Comparison of ENCODE assay signal across 8 mouse cellular contexts in genomic region chr10:128378462-128378861, GRCm38 (mm10). TPM values are rescaled to one million over a fixed set of nuclear protein-coding genes. Genes with fewer than 3 reads are reported as not detected.
A peak's percentile ranks its signal among the peaks of the same experiment; 100 is the strongest.
DNase-seq lines count a peak whose midpoint lies in the region; ATAC-seq and TF ChIP-seq lines count a peak whose summit lies in the region.

No protein-coding gene starts in this region.

- H3K4me2 ChIP-seq in lung, embryonic 14.5 days = peak overlapping the region; percentile 84; the same call in 1 of the 2 replicates
- peak overlapping the region; percentile 75 for H3K4me2 ChIP-seq in embryonic facial prominence, embryonic 15.5 days (replicated peaks)
- peak overlapping the region; percentile 75 for H3K4me2 ChIP-seq in hindbrain, postnatal 0 days (ENCODE audit: low read depth, low read length)
- H3K4me2 ChIP-seq in neural tube, embryonic 14.5 days (ENCODE audit: low read depth, low read length) = peak overlapping the region; percentile 77

- TF ChIP-seq CTCF in lung, embryonic 14.5 days (IDR thresholded peaks at IDR 0.05; ENCODE audit: low read depth) = no peak
- no peak for TF ChIP-seq CTCF in hindbrain, postnatal 0 days (IDR thresholded peaks at IDR 0.05; ENCODE audit: low read depth)

- peak overlapping the region; percentile 99; the same call in 1 of the 2 replicates for H3K9ac ChIP-seq in lung, embryonic 14.5 days
- H3K9ac ChIP-seq in embryonic facial prominence, embryonic 15.5 days = peak overlapping the region; percentile 97
- peak overlapping the region; percentile 99; the same call in 1 of the 2 replicates for H3K9ac ChIP-seq in hindbrain, postnatal 0 days (replicated peaks; ENCODE audit: low read length)
- peak overlapping the region; percentile 98 for H3K9ac ChIP-seq in neural tube, embryonic 14.5 days (replicated peaks; ENCODE audit: low read depth, low read length)

- H3K27me3 ChIP-seq in lung, embryonic 14.5 days (ENCODE audit: insufficient read depth, low read length) = no peaks in the 10 kb centered on the region
- no peaks in the 10 kb centered on the region for H3K27me3 ChIP-seq in embryonic facial prominence, embryonic 15.5 days
- no peaks in the 10 kb centered on the region for H3K27me3 ChIP-seq in hindbrain, postnatal 0 days (ENCODE audit: insufficient read depth, low read length)
- no peaks in the 10 kb centered on the region; the same call in 1 of the 2 replicates for H3K27me3 ChIP-seq in neural tube, embryonic 14.5 days (ENCODE audit: control insufficient read depth, insufficient read depth, low read length)

- 58% methylated on average over 3 of the region's 3 CpGs for WGBS in lung, embryonic 14.5 days
- WGBS in embryonic facial prominence, embryonic 15.5 days = 40% methylated on average over 3 of the region's 3 CpGs
- 39% methylated on average over 3 of the region's 3 CpGs for WGBS in hindbrain, postnatal 0 days
- 35% methylated on average over 3 of the region's 3 CpGs for WGBS in neural tube, embryonic 14.5 days

- H3K9me3 ChIP-seq in lung, embryonic 14.5 days (ENCODE audit: low read depth, low read length) = no peaks in the 10 kb centered on the region
- no peaks in the 10 kb centered on the region for H3K9me3 ChIP-seq in embryonic facial prominence, embryonic 15.5 days (replicated peaks)
- H3K9me3 ChIP-seq in hindbrain, postnatal 0 days (ENCODE audit: low read length) = no peaks in the 10 kb centered on the region
- H3K9me3 ChIP-seq in neural tube, embryonic 14.5 days (ENCODE audit: control insufficient read depth, low read length) = no peaks in the 10 kb centered on the region

- no peak for DNase-seq in lung, embryonic 14.5 days
- DNase-seq in lung, postnatal 36 days = no peak
- no peak for DNase-seq in hindbrain, postnatal 0 days (ENCODE audit: low spot score)
- DNase-seq in thymus, postnatal 0 days (ENCODE audit: low spot score) = no peak
- no peak for DNase-seq in layer of hippocampus, adult 18-20 months (ENCODE audit: low spot score in 2 of 2)
- no peak for DNase-seq in cerebellum, adult 9-10 months

- H3K36me3 ChIP-seq in lung, embryonic 14.5 days (ENCODE audit: insufficient read depth) = peaks cover 51% of the 10 kb centered on the region
- peaks cover 50% of the 10 kb centered on the region for H3K36me3 ChIP-seq in embryonic facial prominence, embryonic 15.5 days
- H3K36me3 ChIP-seq in hindbrain, postnatal 0 days (ENCODE audit: insufficient read depth, low read length) = peaks cover 33% of the 10 kb centered on the region
- peaks cover 43% of the 10 kb centered on the region for H3K36me3 ChIP-seq in neural tube, embryonic 14.5 days (ENCODE audit: control insufficient read depth, insufficient read depth, low read length)

- no peak for ATAC-seq in lung, embryonic 14.5 days (ENCODE audit: insufficient read depth)
- no peak for ATAC-seq in embryonic facial prominence, embryonic 15.5 days (ENCODE audit: insufficient number of reproducible peaks, low FRiP score, low TSS enrichment, low read depth)
- no peak for ATAC-seq in hindbrain, postnatal 0 days
- no peak for ATAC-seq in neural tube, embryonic 14.5 days (ENCODE audit: low read depth)

- no peaks in the 10 kb centered on the region for H3K4me1 ChIP-seq in lung, embryonic 14.5 days (ENCODE audit: insufficient read depth)
- peaks cover 24% of the 10 kb centered on the region for H3K4me1 ChIP-seq in embryonic facial prominence, embryonic 15.5 days
- peaks cover 17% of the 10 kb centered on the region for H3K4me1 ChIP-seq in hindbrain, postnatal 0 days (ENCODE audit: insufficient read depth, low read length)
- H3K4me1 ChIP-seq in neural tube, embryonic 14.5 days (ENCODE audit: control insufficient read depth, insufficient read depth, low read length) = peaks cover 19% of the 10 kb centered on the region

- peak overlapping the region; percentile 97 for H3K4me3 ChIP-seq in lung, embryonic 14.5 days (ENCODE audit: low read depth, low read length)
- peak overlapping the region; percentile 89 for H3K4me3 ChIP-seq in embryonic facial prominence, embryonic 15.5 days (replicated peaks)
- H3K4me3 ChIP-seq in hindbrain, postnatal 0 days (ENCODE audit: low read length) = peak overlapping the region; percentile 96; the same call in 1 of the 2 replicates
- H3K4me3 ChIP-seq in neural tube, embryonic 14.5 days (ENCODE audit: low read depth, low read length) = peak overlapping the region; percentile 94

- no peak overlapping the region for H3K27ac ChIP-seq in lung, embryonic 14.5 days (ENCODE audit: low read depth)
- 0 out of 2 replicates have a peak overlapping the region, but pooled peaks have one; percentile 93 for H3K27ac ChIP-seq in embryonic facial prominence, embryonic 15.5 days (replicated peaks)
- peak overlapping the region; percentile 98 for H3K27ac ChIP-seq in hindbrain, postnatal 0 days
- peak overlapping the region; percentile 94; the same call in 1 of the 2 replicates for H3K27ac ChIP-seq in neural tube, embryonic 14.5 days (ENCODE audit: low read depth, low read length)

RNA-seq across cellular contexts. Expression of gene Ankrd52, which starts 1.5 kb away (rescaled TPM):
- 15.8 and 17.0 TPM in 2 replicates for polyA plus RNA-seq in lung, embryonic 14.5 days (2014; fragmentation: Nextera tagmentation; extraction: Ambion mirVana)
- polyA plus RNA-seq in embryonic facial prominence, embryonic 15.5 days (2015; fragmentation: Nextera tagmentation; extraction: Ambion mirVana) = 11.0 and 12.1 TPM in 2 replicates
- 38.8 and 39.5 TPM in 2 replicates for total RNA-seq in hindbrain, postnatal 0 days (2014; rRNA removed)
- 9.1 and 10.6 TPM in 2 replicates for polyA plus RNA-seq in hindbrain, postnatal 0 days (2015; fragmentation: Nextera tagmentation; extraction: Ambion mirVana)
- 11.6 and 14.0 TPM in 2 replicates for polyA plus RNA-seq in neural tube, embryonic 14.5 days (2014; fragmentation: Nextera tagmentation; extraction: Ambion mirVana)
- 7.4 and 9.9 TPM in 2 replicates for polyA plus RNA-seq in thymus, postnatal 0 days (2015; fragmentation: Nextera tagmentation; extraction: Ambion mirVana)
- total RNA-seq in layer of hippocampus, adult 18-20 months (2021) = 10 to 100 TPM; 45.4 to 49.6 TPM

RNA-seq across cellular contexts. Expression of gene Coq10a, which starts 9.7 kb away (rescaled TPM):
- polyA plus RNA-seq in lung, embryonic 14.5 days (2014; fragmentation: Nextera tagmentation; extraction: Ambion mirVana) = 12.8 and 14.5 TPM in 2 replicates
- polyA plus RNA-seq in embryonic facial prominence, embryonic 15.5 days (2015; fragmentation: Nextera tagmentation; extraction: Ambion mirVana) = 19.4 and 20.4 TPM in 2 replicates
- total RNA-seq in hindbrain, postnatal 0 days (2014; rRNA removed) = 26.9 and 42.1 TPM in 2 replicates
- polyA plus RNA-seq in hindbrain, postnatal 0 days (2015; fragmentation: Nextera tagmentation; extraction: Ambion mirVana) = 50.8 and 52.1 TPM in 2 replicates
- polyA plus RNA-seq in neural tube, embryonic 14.5 days (2014; fragmentation: Nextera tagmentation; extraction: Ambion mirVana) = 51.3 and 52.7 TPM in 2 replicates
- 17.1 and 21.8 TPM in 2 replicates for polyA plus RNA-seq in thymus, postnatal 0 days (2015; fragmentation: Nextera tagmentation; extraction: Ambion mirVana)
- total RNA-seq in layer of hippocampus, adult 18-20 months (2021) = 10 to 100 TPM; 49.5 to 49.7 TPM

RNA-seq across cellular contexts. Expression of gene Slc39a5, which starts 22.6 kb away (rescaled TPM):
- 0.18 TPM in 1 of 2 replicates, not detected in the other for polyA plus RNA-seq in lung, embryonic 14.5 days (2014; fragmentation: Nextera tagmentation; extraction: Ambion mirVana)
- polyA plus RNA-seq in embryonic facial prominence, embryonic 15.5 days (2015; fragmentation: Nextera tagmentation; extraction: Ambion mirVana) = 0.13 TPM in 1 of 2 replicates, not detected in the other
- 0.58 and 2.3 TPM in 2 replicates for total RNA-seq in hindbrain, postnatal 0 days (2014; rRNA removed)
- 0.55 and 0.66 TPM in 2 replicates for polyA plus RNA-seq in hindbrain, postnatal 0 days (2015; fragmentation: Nextera tagmentation; extraction: Ambion mirVana)
- polyA plus RNA-seq in neural tube, embryonic 14.5 days (2014; fragmentation: Nextera tagmentation; extraction: Ambion mirVana) = 0.44 TPM in 1 of 2 replicates, not detected in the other
- 0.38 and 0.44 TPM in 2 replicates for polyA plus RNA-seq in thymus, postnatal 0 days (2015; fragmentation: Nextera tagmentation; extraction: Ambion mirVana)
- total RNA-seq in layer of hippocampus, adult 18-20 months (2021) = under 1 TPM in 1 of 2 experiments, not detected in 1; 0.37 TPM

RNA-seq across cellular contexts. Expression of gene Nabp2, which starts 32.8 kb away (rescaled TPM):
- polyA plus RNA-seq in lung, embryonic 14.5 days (2014; fragmentation: Nextera tagmentation; extraction: Ambion mirVana) = 77.1 and 83.1 TPM in 2 replicates
- polyA plus RNA-seq in embryonic facial prominence, embryonic 15.5 days (2015; fragmentation: Nextera tagmentation; extraction: Ambion mirVana) = 66.2 and 75.7 TPM in 2 replicates
- 73.9 and 98.9 TPM in 2 replicates for total RNA-seq in hindbrain, postnatal 0 days (2014; rRNA removed)
- 135 and 140 TPM in 2 replicates for polyA plus RNA-seq in hindbrain, postnatal 0 days (2015; fragmentation: Nextera tagmentation; extraction: Ambion mirVana)
- polyA plus RNA-seq in neural tube, embryonic 14.5 days (2014; fragmentation: Nextera tagmentation; extraction: Ambion mirVana) = 131 and 140 TPM in 2 replicates
- polyA plus RNA-seq in thymus, postnatal 0 days (2015; fragmentation: Nextera tagmentation; extraction: Ambion mirVana) = 59.0 and 68.0 TPM in 2 replicates
- 10 to 100 TPM; 96.5 to 98.5 TPM for total RNA-seq in layer of hippocampus, adult 18-20 months (2021)

RNA-seq across cellular contexts. Expression of gene Rnf41, which starts 33.0 kb away (rescaled TPM):
- polyA plus RNA-seq in lung, embryonic 14.5 days (2014; fragmentation: Nextera tagmentation; extraction: Ambion mirVana) = 32.8 and 33.5 TPM in 2 replicates
- 44.0 and 45.0 TPM in 2 replicates for polyA plus RNA-seq in embryonic facial prominence, embryonic 15.5 days (2015; fragmentation: Nextera tagmentation; extraction: Ambion mirVana)
- 98.1 and 105 TPM in 2 replicates for total RNA-seq in hindbrain, postnatal 0 days (2014; rRNA removed)
- polyA plus RNA-seq in hindbrain, postnatal 0 days (2015; fragmentation: Nextera tagmentation; extraction: Ambion mirVana) = 75.8 and 76.3 TPM in 2 replicates
- polyA plus RNA-seq in neural tube, embryonic 14.5 days (2014; fragmentation: Nextera tagmentation; extraction: Ambion mirVana) = 64.5 and 71.2 TPM in 2 replicates
- 30.0 and 31.7 TPM in 2 replicates for polyA plus RNA-seq in thymus, postnatal 0 days (2015; fragmentation: Nextera tagmentation; extraction: Ambion mirVana)
- 10 to 100 TPM; 74.0 to 76.8 TPM for total RNA-seq in layer of hippocampus, adult 18-20 months (2021)
